Mouse (Mus musculus) c-Kit-positive CD71-negative TER-119-negative erythroid progenitor cells, embryonic 14.5 days (primary cell): ENCODE data around the gene Cacna2d4.

Experiments
- DNase-seq: peaks from one replicate; pipeline ENCODE4 v3.0.0-alpha.2; 2013; ENCODE audit warnings: low read depth

The Cacna2d4 gene

GRCm38 (mm10) chr6:119312381-119312780 is 76.1 kb downstream of the Cacna2d4 start:
- no peak for DNase-seq

DNA sequence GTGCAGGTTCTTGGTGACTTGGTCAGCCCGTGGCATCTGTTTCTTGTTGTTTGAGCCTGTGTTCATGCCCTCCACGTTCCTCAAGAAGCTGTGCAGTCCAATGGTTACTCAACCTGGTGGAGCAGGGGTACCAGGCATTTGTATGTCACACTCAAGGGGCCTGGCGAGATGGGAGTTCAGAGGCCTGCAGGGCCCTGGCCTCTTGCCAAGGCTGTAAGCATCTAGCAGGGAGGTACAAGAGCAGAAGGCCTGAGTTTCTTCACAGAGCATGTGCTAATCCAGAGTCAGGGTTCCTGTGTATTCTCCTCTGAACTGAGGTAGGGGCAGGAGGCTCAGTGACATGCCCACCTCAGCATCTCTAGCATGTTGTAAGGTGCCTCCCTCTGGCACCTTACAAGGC is 76.8 kb downstream of the Cacna2d4 start:
- no peak for DNase-seq

DNA sequence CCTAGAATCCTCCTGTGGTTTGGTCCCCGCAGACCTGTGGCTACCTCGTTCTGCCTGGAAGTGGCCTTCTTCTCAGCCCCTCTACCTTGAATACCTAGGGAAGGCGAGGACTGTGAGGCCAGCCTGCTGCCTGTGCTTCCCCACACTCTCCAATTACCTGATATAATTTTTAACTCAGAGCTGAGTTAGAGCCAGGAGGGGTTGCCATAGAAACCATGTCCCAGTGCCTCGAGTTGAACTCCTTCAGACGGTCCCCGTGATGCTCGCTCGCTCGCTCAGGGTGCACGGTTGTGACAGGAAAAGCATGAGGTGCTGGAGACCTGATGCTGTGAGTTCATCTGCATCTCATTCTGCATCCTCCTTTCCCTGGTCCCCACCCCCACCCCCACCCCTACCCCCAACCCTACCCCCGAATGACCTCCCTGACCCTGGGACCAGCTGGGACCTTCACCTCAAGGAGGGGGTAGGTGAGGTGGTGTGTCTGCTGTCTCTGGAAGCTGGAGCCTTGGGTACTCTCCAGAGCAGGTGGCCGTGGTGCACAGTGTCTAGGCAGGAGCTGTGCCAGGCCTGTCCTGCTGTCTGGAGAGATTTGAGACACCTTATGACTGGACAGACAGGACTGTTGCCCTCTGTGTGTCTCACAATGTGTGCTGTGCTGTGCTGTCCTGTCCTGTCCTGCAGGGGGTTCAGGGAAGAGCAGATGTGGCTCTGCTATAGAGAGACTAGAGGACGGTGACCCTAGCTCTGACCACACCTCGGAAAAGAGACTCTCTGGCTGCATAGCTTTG is 77.5 kb downstream of the Cacna2d4 start:
- no peak for DNase-seq

DNA sequence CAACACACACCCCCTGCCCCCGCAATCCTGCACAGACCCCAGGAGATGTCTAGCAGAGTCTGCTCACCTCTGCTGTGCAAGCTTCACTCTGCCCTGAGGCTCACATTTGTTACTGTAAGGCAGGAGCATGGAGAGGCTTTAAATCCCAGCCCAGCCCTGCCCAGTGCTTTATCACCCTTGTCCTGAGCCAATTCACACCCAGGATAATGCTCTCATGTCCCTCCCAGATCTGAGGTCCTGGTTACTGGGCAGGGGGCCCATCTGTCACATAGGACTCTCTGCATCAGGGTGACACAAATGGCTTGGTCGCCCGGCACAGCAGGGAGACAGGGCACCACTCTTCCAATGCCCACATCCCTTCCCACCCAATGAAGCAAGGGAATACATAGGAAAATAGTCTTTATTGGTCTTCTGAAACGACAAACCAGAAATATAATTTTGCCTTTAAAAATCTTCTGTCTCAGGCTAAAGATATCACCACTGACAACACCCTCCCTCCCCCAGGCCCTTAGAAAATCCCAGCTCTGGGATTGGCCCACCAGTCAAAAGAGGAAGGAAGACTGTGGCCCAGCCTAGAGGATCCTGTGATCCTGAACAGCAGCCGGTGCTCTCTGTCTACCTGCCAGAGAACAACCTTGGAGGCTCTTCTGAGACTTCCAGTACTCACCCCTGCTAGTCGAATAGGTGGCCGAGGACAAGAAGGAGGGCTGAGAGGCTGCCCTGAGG is 78.6 kb downstream of the Cacna2d4 start:
- no peak for DNase-seq

GRCm38 (mm10) chr6:119318732-119319131 is 82.4 kb downstream of the Cacna2d4 start:
- no peak for DNase-seq

- no peak for DNase-seq
Measured at GRCm38 (mm10) chr6:119319358-119319757, 83.0 kb downstream of the Cacna2d4 start.

- no peak for DNase-seq
Measured at GRCm38 (mm10) chr6:119320481-119320880, 84.2 kb downstream of the Cacna2d4 start.

DNA sequence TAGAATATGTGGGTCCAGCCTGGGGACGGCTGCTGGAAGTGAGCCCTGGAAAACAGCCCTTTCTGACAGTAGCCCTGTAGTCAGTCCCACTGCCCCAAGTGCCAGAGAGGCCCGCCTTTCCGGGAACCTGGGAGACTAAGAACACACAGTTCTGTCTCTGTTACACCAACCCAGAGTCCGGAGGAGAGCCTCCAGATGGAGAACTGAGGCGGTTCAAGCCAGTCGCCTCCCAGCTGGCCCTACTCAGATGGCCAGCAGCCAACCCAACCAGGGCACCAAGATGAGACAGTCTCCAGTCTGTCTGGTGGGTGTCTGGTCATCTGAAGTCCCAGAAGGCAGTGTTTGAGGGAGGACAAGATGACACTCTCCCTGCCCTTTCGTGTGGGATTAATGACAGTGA is 85.4 kb downstream of the Cacna2d4 start:
- DNase-seq = no peak

DNA sequence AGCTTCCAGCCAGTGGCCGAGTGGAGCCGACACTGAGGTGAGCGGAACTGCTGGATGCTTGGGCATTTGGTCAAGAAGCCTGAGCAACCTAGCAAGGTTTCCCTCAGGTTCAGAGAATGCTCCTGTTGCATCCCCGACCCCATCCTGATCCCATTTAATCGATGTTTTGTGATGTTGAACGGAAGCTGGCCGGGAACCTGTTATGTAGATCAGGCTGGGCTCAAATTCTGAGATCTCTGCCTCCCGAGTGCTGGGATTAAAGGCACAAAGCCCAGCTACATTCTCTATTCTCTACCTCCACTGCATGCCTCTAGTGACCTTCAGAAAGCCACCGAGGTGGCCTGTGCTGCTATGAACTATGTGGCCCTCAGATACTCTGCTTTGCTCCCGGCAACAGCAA is 88.5 kb downstream of the Cacna2d4 start:
- no peak for DNase-seq

- no peak for DNase-seq
Measured at GRCm38 (mm10) chr6:119325978-119326377, 89.7 kb downstream of the Cacna2d4 start.

GRCm38 (mm10) chr6:119326541-119326940 is 90.2 kb downstream of the Cacna2d4 start:
- no peak for DNase-seq

GRCm38 (mm10) chr6:119328521-119329115 is 92.3 kb downstream of the Cacna2d4 start:
- no peak for DNase-seq

- no peak for DNase-seq
Measured at GRCm38 (mm10) chr6:119329215-119329714, 92.9 kb downstream of the Cacna2d4 start.

- DNase-seq = no peak
Measured at GRCm38 (mm10) chr6:119329936-119330335, 93.6 kb downstream of the Cacna2d4 start.

DNA sequence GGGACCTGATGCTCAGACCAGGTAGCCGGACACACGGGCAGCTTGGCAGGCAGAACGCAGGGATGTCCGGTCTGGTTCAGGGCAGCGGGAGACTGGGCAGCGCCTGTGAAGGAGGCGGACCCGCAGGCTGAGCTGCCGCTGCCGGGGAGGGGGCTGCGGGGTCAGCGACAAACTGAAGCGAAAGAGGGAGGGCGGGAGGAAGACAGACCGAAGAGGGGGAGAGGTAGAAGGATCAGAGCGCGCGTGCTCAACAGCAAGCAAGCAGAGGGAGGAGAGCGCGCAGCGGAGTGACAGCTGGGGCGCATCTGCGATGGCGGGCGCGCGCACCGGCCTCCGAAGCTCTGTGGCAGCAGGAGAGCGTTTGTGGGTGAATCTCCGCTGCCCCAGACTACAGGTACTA is 94.2 kb downstream of the Cacna2d4 start, which contains the start of gene Lrtm2:
Lrtm2 (minus strand) TSS at position 261 of the 400 bp plus-strand sequence.
- no peak for DNase-seq

DNA sequence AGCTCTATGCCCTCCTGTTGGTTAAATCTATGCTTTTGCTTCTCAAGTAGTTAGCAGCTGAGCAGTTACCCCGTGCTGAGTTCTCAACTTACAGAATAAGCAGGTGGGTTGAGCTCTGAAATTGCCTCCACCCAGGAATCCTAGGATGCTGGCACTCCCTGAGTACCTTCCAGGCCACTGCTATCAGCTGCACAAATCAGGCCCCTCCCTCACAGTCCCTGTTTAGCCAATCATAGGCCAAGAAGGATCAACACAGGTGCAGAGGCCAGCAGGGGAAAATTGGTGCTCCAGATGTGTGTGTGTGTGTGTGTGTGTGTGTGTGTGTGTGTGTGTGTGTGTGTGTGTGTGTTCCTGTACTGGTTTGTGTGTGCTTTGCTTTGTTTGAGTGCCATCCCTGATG is 95.8 kb downstream of the Cacna2d4 start:
- DNase-seq = no peak

DNA sequence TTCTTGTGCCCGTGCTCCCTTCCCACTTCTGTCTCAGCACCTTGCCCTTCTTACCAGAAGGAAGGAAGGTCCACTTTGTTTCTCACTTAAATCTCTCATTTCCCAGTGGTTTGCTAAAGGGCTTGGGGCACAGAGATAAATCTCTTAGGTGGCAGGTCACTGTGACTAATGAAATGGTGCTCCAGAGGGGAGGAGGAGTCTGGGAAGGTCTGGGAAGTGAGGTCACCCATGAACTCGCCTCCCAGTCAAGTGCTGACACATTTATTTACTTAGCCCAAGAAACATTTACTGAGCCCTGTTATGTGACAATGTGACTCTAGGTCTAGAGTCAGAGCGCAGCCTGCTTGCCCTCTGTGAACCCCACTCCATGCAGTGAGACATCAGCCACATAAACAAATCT is 96.9 kb downstream of the Cacna2d4 start:
- no peak for DNase-seq

GRCm38 (mm10) chr6:119333831-119334230 is 97.5 kb downstream of the Cacna2d4 start:
- no peak for DNase-seq

DNA sequence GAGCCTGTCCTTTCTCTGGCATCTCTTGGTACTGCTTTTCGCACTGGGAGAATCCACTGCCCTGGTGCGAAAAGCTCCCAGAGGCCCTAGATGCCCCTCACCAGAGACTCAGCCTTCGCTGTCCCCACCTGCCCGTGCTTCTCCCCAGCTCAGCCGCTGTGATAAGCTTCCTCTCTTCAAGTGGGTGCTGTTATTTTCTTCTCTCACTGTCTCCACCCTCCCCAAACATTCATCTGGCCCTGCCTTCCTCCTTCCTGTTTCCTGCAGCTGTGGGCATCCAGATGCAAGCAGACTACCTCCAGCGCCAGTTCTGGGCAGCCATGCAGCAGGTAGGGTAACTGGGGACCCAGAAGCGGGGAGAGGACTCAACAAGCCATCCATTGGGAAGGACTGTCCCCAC is 99.8 kb downstream of the Cacna2d4 start:
- no peak for DNase-seq

DNA sequence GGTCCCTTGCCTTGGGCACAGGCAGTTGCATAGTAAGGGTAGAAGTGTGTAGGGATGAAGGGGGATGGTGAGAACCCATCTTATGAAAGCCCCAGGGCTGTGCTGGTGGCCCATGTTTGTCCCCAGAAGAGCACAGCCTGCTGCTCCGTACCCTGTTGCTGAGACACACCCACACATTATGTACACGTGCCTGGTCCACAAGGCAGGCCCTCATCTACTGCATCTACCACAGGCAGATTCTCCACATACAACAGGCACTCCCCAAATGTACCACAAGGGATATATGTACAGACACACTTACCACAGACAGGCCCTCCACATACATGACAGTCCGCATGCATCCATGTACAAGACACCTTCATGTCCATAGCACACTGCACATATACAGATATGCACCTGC is 101.0 kb downstream of the Cacna2d4 start:
- DNase-seq = no peak

DNA sequence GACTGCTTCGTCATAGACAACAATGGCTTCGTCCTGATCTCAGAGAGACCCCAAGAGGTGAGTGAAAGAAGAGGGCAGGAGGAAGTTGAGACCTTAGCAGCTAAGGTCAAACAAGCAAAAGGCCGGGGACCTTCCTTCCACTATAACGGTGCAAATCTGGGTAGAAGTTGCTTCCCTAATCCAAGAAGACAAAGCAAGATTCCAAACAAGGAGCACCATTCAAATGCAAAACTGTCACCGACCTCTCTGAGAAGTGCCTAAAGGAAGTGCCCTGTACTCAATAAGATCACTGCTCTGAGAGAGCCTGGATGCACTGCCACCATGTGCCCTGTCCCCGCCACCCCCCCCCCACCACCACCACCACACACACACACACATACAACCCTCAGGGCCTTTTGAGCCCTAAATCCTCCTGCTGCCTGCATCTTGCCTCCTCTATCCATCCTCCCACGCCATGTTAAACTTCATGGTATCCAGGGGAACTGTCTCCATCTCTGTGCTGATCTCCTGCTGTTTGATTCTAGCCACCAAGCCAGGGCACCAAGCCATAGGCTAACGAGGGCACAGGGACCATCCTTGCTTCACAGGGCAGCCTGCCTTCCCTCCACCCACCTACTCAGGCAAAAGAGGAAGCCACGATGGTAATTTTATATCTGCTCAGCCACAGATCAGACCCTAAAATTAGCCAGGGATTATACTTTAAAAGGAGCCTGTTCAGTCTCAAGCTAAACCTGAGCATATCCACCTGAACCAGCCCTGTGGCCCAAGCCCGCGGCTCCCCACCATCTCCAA is 102.0 kb downstream of the Cacna2d4 start:
- no peak for DNase-seq

- no peak for DNase-seq
Measured at GRCm38 (mm10) chr6:119341409-119341808, 105.1 kb downstream of the Cacna2d4 start.
